Mouse (Mus musculus) inflammation-experienced regulatory T-cells, adult 16 weeks (primary cell): Measurements from ENCODE around the gene Epb41. TPM values are rescaled to one million over a fixed set of nuclear protein-coding genes. Genes with fewer than 3 reads are reported as not detected.

ENCODE experiments used
- polyA plus RNA-seq: library from polyadenylated mRNA; unstranded; fragments of 100-300 nt; shearing (Covaris generic); gene quantifications from one replicate; pipeline ENCODE4 v1.2.1, GENCODE M21; 2017

Epb41 gene
- 94.9 TPM for polyA plus RNA-seq

GRCm38 (mm10) chr4:132074933-132075769 is at the start of gene Epb41:
Epb41 (minus strand) TSS chr4:132075321.

GRCm38 (mm10) chr4:132074077-132074932 is 816 bp downstream of the Epb41 start, which contains the start of gene Gm10300:
Gm10300 (plus strand) TSS chr4:132074697.

DNA sequence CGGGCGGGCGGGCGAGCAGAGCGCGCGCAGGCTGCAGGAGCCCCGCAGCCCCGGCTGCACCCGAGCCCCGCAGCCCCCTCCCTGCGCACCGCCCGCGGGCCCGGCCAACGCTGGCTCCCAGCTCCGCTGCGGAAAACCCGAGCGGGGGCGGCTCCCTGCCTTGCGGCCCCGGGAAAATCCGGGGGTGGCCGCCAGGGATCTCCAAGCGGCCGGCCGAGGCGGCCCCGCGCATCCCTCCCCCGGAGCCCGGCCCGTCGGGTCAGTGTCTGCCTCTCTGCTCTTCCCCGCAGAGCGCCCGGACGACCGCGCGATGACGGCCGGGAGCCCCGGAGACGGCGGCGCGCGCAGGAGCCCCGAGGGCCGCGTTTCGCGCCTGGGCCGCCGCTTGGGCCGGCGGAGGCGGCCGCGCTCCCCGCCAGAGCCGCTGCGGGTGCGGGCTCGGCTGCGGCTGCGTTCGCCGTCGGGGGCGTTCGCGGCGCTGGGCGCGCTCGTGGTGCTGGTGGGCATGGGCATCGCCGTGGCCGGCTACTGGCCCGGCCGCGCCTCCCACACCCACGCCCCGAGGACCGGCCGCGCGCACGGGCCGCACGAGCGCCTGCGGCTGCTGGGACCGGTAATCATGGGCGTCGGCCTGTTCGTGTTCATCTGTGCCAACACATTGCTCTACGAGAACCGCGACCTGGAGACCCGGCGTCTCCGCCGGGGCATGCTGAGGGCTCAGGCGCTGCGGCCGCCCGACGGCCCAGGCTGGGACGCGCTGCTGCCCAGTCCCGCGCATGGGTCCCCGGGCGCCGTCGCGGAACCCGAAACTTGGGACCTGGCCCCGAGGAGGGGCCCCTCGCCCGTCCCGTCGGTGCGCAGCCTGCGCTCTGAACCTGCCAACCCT is 153.4 kb downstream of the Epb41 start, which contains the start of gene Tmem200b:
Gene Tmem200b, plus strand, starts transcription at position 311 of the 886 bp plus-strand sequence.

Other genes with a start within 250 kb of the Epb41 start
- not detected for gene Ptpru, start 237.0 kb downstream of the Epb41 start, polyA plus RNA-seq
- gene Mecr, start 231.9 kb downstream of the Epb41 start, polyA plus RNA-seq = 32.3 TPM
- gene Srsf4, start 201.7 kb downstream of the Epb41 start, polyA plus RNA-seq = 33.3 TPM
- not detected for gene Tmem200b, start 153.6 kb downstream of the Epb41 start, polyA plus RNA-seq
- gene Gm10300, start 624 bp downstream of the Epb41 start, polyA plus RNA-seq = not detected
- 0.07 TPM for gene Oprd1, start 69.2 kb upstream of the Epb41 start, polyA plus RNA-seq
- gene Ythdf2, start 137.0 kb upstream of the Epb41 start, polyA plus RNA-seq = 128 TPM
- gene Gmeb1, start 186.3 kb upstream of the Epb41 start, polyA plus RNA-seq = 5.5 TPM
- 97.0 TPM for gene Taf12, start 199.1 kb upstream of the Epb41 start, polyA plus RNA-seq
- 0.39 TPM for gene Rab42, start 228.1 kb upstream of the Epb41 start, polyA plus RNA-seq